Mouse (Mus musculus): ENCODE data around the gene Cpvl. TPM values are rescaled to one million over a fixed set of nuclear protein-coding genes. Genes with fewer than 3 reads are reported as not detected.
A peak's percentile ranks its signal among the peaks of the same experiment; 100 is the strongest.

The Cpvl gene
- polyA plus RNA-seq, 1 experiment from 2014 or later = not detected

GRCm38 (mm10) chr6:53871903-53872302 lies 106.6 kb downstream of the Cpvl start:
- Histone ChIP-seq H3K27ac (no peak overlapping the region), H3K9ac (no peak overlapping the region), H3K4me3 (no peak overlapping the region), H3K27me3 (no peaks in the 10 kb centered on the region), H3K4me1 (replicated peaks) (peaks cover 4% of the 10 kb centered on the region; the same call in 1 of the 2 replicates), H3K36me3 (no peaks in the 10 kb centered on the region), H3K4me2 (no peak overlapping the region), H3K9me3 (peaks cover 5% of the 10 kb centered on the region; the same call in 1 of the 2 replicates)
- ATAC-seq (ENCODE audit: low FRiP score) = no peak
- WGBS = 94% methylated on average over 6 of the region's 6 CpGs

- Histone ChIP-seq H3K9ac (no peak overlapping the region), H3K9me3 (no peaks in the 10 kb centered on the region), H3K4me2 (no peak overlapping the region), H3K27me3 (peaks cover 2% of the 10 kb centered on the region; the same call in 1 of the 2 replicates), H3K36me3 (no peaks in the 10 kb centered on the region), H3K27ac (no peak overlapping the region), H3K4me3 (no peak overlapping the region), H3K4me1 (replicated peaks) (no peaks in the 10 kb centered on the region)
- ATAC-seq (ENCODE audit: low FRiP score) = no peak
- WGBS = 66% methylated on average over 2 of the region's 2 CpGs
Measured at GRCm38 (mm10) chr6:53863011-53863410, 115.5 kb downstream of the Cpvl start.

GRCm38 (mm10) chr6:53859106-53859505 lies 119.4 kb downstream of the Cpvl start:
- no peak overlapping the region for H3K4me3 ChIP-seq
- no peaks in the 10 kb centered on the region for H3K36me3 ChIP-seq
- no peak overlapping the region for H3K4me2 ChIP-seq
- H3K27ac ChIP-seq = no peak overlapping the region
- no peak for ATAC-seq (ENCODE audit: low FRiP score)
- H3K9me3 ChIP-seq = no peaks in the 10 kb centered on the region
- WGBS = 53% methylated on average over 1 of the region's 1 CpGs
- H3K4me1 ChIP-seq (replicated peaks) = peaks cover 10% of the 10 kb centered on the region
- no peak overlapping the region for H3K9ac ChIP-seq
- H3K27me3 ChIP-seq = peaks cover 2% of the 10 kb centered on the region; the same call in 1 of the 2 replicates

GRCm38 (mm10) chr6:53857822-53858221 lies 120.6 kb downstream of the Cpvl start:
- ATAC-seq (ENCODE audit: low FRiP score) = no peak
- H3K9ac ChIP-seq = no peak overlapping the region
- H3K27me3 ChIP-seq = peaks cover 2% of the 10 kb centered on the region; the same call in 1 of the 2 replicates
- H3K27ac ChIP-seq = peak overlapping the region; percentile 40; the same call in 1 of the 2 replicates
- H3K4me1 ChIP-seq (replicated peaks) = peaks cover 10% of the 10 kb centered on the region
- no peaks in the 10 kb centered on the region for H3K9me3 ChIP-seq
- no peak overlapping the region for H3K4me2 ChIP-seq
- 62% methylated on average over 7 of the region's 7 CpGs for WGBS
- H3K4me3 ChIP-seq = no peak overlapping the region
- no peaks in the 10 kb centered on the region for H3K36me3 ChIP-seq

- Histone ChIP-seq H3K4me2 (no peak overlapping the region), H3K27me3 (peaks cover 2% of the 10 kb centered on the region; the same call in 1 of the 2 replicates), H3K4me1 (replicated peaks) (peaks cover 10% of the 10 kb centered on the region), H3K27ac (no peak overlapping the region), H3K4me3 (no peak overlapping the region), H3K9ac (no peak overlapping the region), H3K9me3 (no peaks in the 10 kb centered on the region), H3K36me3 (no peaks in the 10 kb centered on the region)
- ATAC-seq (ENCODE audit: low FRiP score) = no peak
- WGBS = 84% methylated on average over 2 of the region's 2 CpGs
Measured at GRCm38 (mm10) chr6:53856775-53857174, 121.7 kb downstream of the Cpvl start.

GRCm38 (mm10) chr6:53854971-53855856 lies 123.3 kb downstream of the Cpvl start:
- peak; percentile 75 for ATAC-seq (ENCODE audit: low FRiP score)
- no peaks in the 10 kb centered on the region for H3K36me3 ChIP-seq
- H3K4me3 ChIP-seq = no peak overlapping the region
- 66% methylated on average over 12 of the region's 12 CpGs for whole genome bisulfite sequencing
- H3K27me3 ChIP-seq = peaks cover 2% of the 10 kb centered on the region; the same call in 1 of the 2 replicates
- peaks cover 10% of the 10 kb centered on the region for H3K4me1 ChIP-seq (replicated peaks)
- H3K9me3 ChIP-seq = no peaks in the 10 kb centered on the region
- no peak overlapping the region for H3K4me2 ChIP-seq
- H3K9ac ChIP-seq = no peak overlapping the region
- H3K27ac ChIP-seq = peak overlapping the region; percentile 42

- H3K4me1 ChIP-seq (replicated peaks) = peaks cover 10% of the 10 kb centered on the region
- H3K4me2 ChIP-seq = no peak overlapping the region
- 0 out of 2 replicates have a peak overlapping the region, but pooled peaks have one; percentile 18 for H3K27ac ChIP-seq
- WGBS = 82% methylated on average over 2 of the region's 2 CpGs
- no peaks in the 10 kb centered on the region for H3K36me3 ChIP-seq
- no peak overlapping the region for H3K4me3 ChIP-seq
- ATAC-seq (ENCODE audit: low FRiP score) = no peak
- no peaks in the 10 kb centered on the region for H3K9me3 ChIP-seq
- no peak overlapping the region for H3K9ac ChIP-seq
- H3K27me3 ChIP-seq = no peaks in the 10 kb centered on the region
Measured at GRCm38 (mm10) chr6:53854226-53854625, 124.2 kb downstream of the Cpvl start.

GRCm38 (mm10) chr6:53853546-53853945 lies 124.9 kb downstream of the Cpvl start:
- Histone ChIP-seq H3K4me1 (replicated peaks) (peaks cover 10% of the 10 kb centered on the region), H3K4me2 (no peak overlapping the region), H3K9me3 (no peaks in the 10 kb centered on the region), H3K9ac (no peak overlapping the region), H3K4me3 (no peak overlapping the region), H3K36me3 (no peaks in the 10 kb centered on the region), H3K27me3 (no peaks in the 10 kb centered on the region), H3K27ac (no peak overlapping the region)
- 65% methylated on average over 3 of the region's 3 CpGs for WGBS
- no peak for ATAC-seq (ENCODE audit: low FRiP score)

- H3K27ac ChIP-seq = no peak overlapping the region
- no peak for ATAC-seq (ENCODE audit: low FRiP score)
- no peaks in the 10 kb centered on the region for H3K27me3 ChIP-seq
- H3K9ac ChIP-seq = no peak overlapping the region
- no peaks in the 10 kb centered on the region for H3K36me3 ChIP-seq
- H3K4me3 ChIP-seq = no peak overlapping the region
- H3K9me3 ChIP-seq = no peaks in the 10 kb centered on the region
- H3K4me2 ChIP-seq = no peak overlapping the region
- WGBS = 95% methylated on average over 17 of the region's 17 CpGs
- H3K4me1 ChIP-seq (replicated peaks) = no peaks in the 10 kb centered on the region
Measured at GRCm38 (mm10) chr6:53844626-53845025, 133.8 kb downstream of the Cpvl start.

- H3K9me3 ChIP-seq = no peaks in the 10 kb centered on the region
- no peaks in the 10 kb centered on the region for H3K36me3 ChIP-seq
- no peak for ATAC-seq (ENCODE audit: low FRiP score)
- no peak overlapping the region for H3K9ac ChIP-seq
- H3K27me3 ChIP-seq = peaks cover 43% of the 10 kb centered on the region
- peaks cover 16% of the 10 kb centered on the region for H3K4me1 ChIP-seq (replicated peaks)
- no peak overlapping the region for H3K4me2 ChIP-seq
- H3K4me3 ChIP-seq = no peak overlapping the region
- WGBS = 73% methylated on average over 4 of the region's 4 CpGs
- H3K27ac ChIP-seq = no peak overlapping the region
Measured at GRCm38 (mm10) chr6:53825213-53825612, 153.3 kb downstream of the Cpvl start.
